Mouse (Mus musculus): Measurements from ENCODE around the gene Qtrt2. TPM values are rescaled to one million over a fixed set of nuclear protein-coding genes. Genes with fewer than 3 reads are reported as not detected.

The Qtrt2 gene
- polyA plus RNA-seq, 2 experiments from 2014 or later = 11.6 to 12.0 TPM

GRCm38 (mm10) chr16:43922630-43923029, 4.0 kb downstream of the Qtrt2 start:
- no peak for ATAC-seq

GRCm38 (mm10) chr16:43922024-43922423, 4.6 kb downstream of the Qtrt2 start:
- no peak for ATAC-seq

DNA sequence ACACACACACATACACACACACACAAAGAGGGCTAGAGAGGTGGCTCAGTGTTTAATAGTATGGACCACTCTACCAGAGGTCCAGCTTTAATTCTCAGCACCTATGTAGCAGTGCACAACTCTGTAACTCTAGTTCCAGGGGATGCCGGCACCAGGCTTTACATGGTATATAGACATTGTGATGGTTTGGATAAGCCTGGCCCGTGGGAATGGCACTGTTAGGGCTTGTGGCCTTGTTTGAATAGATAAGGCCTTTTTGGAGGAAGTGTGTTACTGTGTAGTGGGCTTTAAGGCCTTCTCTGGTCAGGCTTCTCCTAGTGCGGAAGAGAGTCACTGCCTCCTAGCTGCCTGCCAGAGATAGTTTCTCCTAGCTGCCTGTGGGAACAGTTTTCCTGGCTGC, 7.7 kb downstream of the Qtrt2 start:
- no peak for ATAC-seq

DNA sequence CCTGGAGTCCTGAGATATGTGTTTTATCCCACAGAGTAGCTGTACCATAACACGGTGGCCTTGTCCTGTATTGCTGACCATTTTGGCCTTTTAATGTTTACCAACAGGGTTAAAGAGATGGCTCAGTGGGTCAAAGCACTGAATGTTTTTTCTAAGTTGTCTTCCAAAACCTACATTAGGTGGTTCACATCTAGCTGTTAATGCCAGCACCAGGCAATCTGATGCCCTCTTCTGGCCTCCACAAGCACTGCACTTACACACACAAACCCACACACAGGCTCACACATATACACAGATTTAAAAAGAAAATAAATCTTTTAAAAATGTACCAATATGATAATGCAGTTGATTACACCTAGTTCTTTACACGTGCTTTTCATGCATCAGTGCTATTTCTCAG, 17.7 kb downstream of the Qtrt2 start:
- no peak for ATAC-seq

- peak; percentile 28 for ATAC-seq
These were observed 26.0 kb downstream of the Qtrt2 start for GRCm38 (mm10) chr16:43900571-43900970.

- no peak for ATAC-seq
These were observed 26.5 kb downstream of the Qtrt2 start for GRCm38 (mm10) chr16:43900138-43900537.

GRCm38 (mm10) chr16:43894501-43894900, 32.1 kb downstream of the Qtrt2 start:
- no peak for ATAC-seq

GRCm38 (mm10) chr16:43890747-43891336, 35.8 kb downstream of the Qtrt2 start:
- no peak for ATAC-seq

DNA sequence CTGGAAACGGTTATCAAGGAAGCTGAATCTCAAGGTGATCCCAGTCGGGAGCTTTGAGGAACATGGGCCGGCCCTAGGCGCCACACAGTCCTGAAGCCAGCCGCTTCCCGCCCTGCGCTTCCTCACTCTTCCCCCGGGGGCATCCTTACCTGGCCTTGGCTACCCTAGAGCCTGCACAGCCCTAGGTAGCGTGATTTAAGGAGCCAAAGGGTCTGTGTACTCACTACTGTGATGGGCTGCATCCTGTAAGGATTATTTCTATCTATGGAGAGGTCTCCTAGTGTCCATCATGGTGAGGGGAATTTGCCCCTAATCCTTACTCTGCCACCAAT, 36.6 kb downstream of the Qtrt2 start:
- peak; percentile 78 for ATAC-seq

DNA sequence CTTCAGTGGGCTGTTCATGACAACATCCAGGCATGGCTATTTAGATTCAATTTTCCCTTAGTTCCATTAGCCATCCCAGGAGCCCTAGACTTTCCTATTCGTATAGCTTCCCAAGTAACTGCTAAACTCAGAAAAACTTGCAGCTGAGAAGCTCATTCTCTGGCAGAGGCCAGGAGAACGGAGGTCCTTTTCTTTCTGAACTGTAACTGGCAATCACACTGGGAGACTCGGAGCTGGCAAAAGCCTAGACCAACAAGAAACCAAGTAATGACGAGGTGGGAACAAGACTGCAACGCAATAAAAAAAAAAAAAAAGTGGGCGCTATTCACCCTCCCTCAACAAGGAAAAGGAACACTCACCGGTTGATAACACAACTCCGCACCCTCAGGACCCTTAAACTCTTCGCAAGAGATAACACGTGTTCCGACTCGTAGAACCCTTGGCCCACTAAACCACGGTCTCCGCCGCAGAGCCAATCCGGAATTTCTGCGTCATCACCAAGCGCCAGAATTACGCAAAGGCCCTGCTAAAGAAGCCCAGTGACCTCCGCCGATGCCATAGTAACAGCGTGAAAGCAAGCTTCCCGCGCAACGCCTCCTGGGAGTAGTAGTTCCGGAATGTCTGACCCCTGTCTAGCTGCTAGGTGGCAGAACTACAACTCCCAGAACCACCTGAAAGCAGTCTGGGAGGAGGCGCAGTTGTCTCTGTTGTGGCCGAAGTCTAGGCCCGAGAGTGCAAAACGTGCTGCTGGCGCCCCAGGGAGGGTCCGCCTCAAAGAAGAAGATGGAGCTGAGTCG, 37.2 kb downstream of the Qtrt2 start, which contains the start of gene Ccdc191:
Gene Ccdc191 (plus strand): TSS at position 593 of the 797 bp plus-strand sequence.
- peak; percentile 99 for ATAC-seq

DNA sequence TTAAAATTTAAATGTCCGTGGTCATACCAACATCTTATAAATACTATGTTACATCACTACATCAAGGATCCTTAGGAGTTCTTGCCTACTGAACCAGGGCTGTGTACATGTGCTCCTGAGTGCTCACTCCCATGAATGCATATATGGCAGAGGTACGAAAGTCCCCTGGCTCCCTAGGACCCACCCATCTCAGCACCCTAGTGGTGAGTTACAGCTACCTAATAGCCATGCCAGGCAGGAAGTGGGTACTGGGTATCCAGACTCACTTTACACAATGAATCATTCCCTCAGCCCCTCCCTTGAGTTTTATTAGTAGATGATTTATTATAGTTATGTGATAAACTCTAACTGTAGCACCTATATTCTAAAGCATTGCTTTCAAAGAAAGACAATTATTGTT, 44.3 kb downstream of the Qtrt2 start:
- peak; percentile 36 for ATAC-seq

DNA sequence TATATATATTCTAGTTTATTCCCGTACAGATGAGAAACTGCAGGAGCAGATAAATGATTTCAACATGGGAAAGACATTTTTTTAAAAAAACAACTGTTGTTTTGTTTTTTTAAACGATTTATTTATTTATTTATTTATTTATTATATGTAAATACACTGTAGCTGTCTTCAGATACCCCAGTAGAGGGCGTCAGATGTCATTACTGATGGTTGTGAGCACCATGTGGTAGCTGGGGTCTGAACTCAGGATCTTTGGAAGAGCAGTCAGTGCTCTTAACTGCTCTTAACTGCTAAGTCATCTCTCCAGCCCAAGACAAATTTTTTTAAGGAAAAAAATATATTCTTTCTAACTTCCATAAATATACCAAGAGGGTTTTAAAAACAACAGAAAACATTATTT, 45.0 kb downstream of the Qtrt2 start:
- no peak for ATAC-seq

DNA sequence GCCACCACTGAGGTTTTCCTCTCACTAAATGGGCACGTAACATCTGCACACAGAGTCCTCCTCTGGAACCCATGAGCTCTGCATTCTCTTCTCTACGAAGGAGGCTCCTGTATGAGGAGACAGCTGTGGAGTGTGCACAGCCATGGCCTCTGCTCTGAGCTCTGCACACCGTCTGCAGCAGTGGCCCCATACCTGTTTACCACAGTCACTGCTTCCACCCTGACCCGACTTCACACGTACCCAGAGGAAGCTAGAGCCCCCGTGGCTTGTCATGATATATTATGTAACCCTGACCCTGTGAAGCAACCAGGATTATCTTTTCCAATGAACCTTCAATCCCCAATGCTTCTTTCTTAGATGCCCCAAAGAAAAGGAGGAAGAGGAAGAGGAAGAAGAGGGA, 46.8 kb downstream of the Qtrt2 start:
- no peak for ATAC-seq

GRCm38 (mm10) chr16:43871419-43871818, 55.2 kb downstream of the Qtrt2 start:
- no peak for ATAC-seq

GRCm38 (mm10) chr16:43869805-43870204, 56.8 kb downstream of the Qtrt2 start:
- ATAC-seq = no peak

GRCm38 (mm10) chr16:43860624-43861023, 66.0 kb downstream of the Qtrt2 start:
- ATAC-seq = no peak

- ATAC-seq = no peak
These were observed 67.6 kb downstream of the Qtrt2 start for GRCm38 (mm10) chr16:43858941-43859476.

- ATAC-seq = no peak
These were observed 76.8 kb downstream of the Qtrt2 start for GRCm38 (mm10) chr16:43849839-43850238.

DNA sequence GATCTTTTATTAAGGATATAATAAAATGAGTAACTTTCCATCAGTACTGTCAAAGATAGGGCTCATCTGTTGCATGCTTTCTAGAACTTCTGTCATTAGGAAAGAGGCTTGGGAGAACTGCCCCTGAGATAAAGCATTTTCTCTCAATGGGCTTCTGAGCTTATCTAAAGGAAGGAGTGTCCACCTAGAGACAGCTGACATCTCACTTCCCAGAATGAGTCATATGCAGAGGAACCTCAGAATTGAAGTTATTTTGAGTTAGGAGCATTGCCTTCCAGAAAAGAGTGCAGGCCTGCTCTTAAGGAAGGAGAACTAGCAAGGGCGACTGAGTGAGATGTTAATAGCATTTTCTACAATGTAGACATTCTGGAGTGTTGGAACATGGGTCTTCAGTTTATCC, 85.4 kb downstream of the Qtrt2 start:
- ATAC-seq = no peak

GRCm38 (mm10) chr16:43831957-43832356, 94.7 kb downstream of the Qtrt2 start:
- no peak for ATAC-seq

DNA sequence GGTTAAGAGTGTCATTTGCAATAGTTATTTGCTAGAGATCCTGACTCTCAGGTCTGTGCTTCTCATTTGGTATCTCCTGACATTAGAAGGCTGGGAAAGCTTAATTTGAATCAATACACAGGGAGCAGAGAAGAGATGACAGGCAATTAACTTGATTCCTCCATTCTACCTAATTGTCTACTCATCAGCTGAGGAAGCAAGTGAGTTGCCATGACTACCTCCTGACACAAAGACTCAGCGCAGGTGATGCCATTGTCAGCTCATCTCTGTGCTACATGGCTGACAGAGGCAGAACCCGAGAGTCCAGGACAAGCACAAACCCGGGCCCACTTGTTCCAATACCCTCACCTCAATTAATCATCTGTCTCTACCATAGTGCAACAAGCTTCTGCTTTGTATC, 99.1 kb downstream of the Qtrt2 start:
- no peak for ATAC-seq

DNA sequence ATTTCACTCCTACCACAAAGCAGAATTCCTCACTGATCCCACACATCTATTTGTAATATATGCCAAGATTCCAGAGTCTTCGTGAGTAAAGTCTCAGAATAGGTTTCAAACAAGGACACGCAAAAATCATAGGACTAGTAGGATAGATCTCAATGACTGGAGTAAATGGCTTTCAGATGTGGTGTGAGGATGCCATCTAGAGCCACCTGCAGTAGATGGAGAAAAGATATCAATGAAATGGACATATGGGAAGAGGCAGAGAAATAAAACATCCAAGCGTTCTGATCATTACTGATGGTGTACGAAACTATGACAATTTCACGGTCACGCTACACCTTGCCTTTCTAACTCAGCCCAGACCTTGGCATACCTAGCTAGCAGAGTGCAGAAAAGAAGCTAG, 108.2 kb downstream of the Qtrt2 start:
- ATAC-seq = no peak

DNA sequence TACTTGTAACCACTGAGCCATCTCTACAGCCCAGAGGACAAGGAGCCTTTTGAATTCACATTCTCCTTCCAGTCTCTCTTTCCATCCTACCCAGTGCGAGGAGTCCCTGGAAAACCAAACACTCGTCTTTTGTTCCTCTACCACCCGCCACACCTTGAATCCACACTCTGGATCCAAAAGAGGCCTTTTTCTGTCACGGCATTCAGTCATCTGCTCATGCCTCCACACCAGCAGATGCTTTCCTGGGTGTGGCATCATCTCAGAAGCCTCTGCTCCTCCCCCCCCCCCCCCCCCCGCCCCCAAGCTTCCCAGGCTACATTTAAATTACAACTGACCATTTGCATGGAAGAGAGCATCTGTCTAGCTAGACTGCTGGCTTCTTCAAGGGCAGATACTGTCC, 110.3 kb downstream of the Qtrt2 start:
- no peak for ATAC-seq

DNA sequence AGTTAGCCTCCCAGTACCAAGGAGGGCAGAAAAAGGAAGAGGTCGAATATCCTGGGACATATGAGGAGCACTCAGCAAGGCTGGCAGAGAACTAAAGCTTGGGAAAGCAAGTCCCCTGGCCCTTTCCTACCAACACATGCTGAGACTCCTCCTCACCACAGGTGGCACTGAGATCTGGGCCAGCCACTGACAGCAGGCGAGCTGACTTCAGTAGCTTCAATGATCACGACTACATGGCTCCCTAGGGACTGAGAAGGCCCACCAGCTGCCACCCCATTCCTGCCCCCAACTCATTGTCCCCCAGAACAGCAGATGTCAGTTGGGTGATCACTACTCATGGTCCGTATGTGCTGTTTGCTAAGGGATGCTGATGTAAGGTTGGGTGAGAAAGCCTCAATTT, 112.0 kb downstream of the Qtrt2 start:
- ATAC-seq = no peak

Data from activated CD4-positive, CD25-positive, alpha-beta regulatory T cell, adult 4 months (primary cell).